Mouse (Mus musculus): ENCODE data around the gene Kank1. TPM values are rescaled to one million over a fixed set of nuclear protein-coding genes. Genes with fewer than 3 reads are reported as not detected.

Kank1 gene
- total and polyA plus RNA-seq, 2 experiments from 2014 or later: 13.5 to 23.3 TPM

- ATAC-seq: no peak
- no peak overlapping the region for H3K4me2 ChIP-seq (ENCODE audit: low read depth, low read length)
- no peaks in the 10 kb centered on the region for H3K9me3 ChIP-seq (ENCODE audit: low read length)
- peaks cover 4% of the 10 kb centered on the region; the same call in 1 of the 2 replicates for H3K4me1 ChIP-seq (ENCODE audit: insufficient read depth, low read length)
- no peak for DNase-seq (ENCODE audit: low spot score)
- WGBS: 76% methylated on average over 9 of the region's 9 CpGs
- no peaks in the 10 kb centered on the region for H3K27me3 ChIP-seq (ENCODE audit: insufficient read depth, low read length)
- no peak for TF ChIP-seq CTCF (IDR thresholded peaks at IDR 0.05; ENCODE audit: low read depth)
- no peaks in the 10 kb centered on the region for H3K36me3 ChIP-seq (ENCODE audit: insufficient read depth, low read length)
- no peak overlapping the region for H3K27ac ChIP-seq
- H3K4me3 ChIP-seq (ENCODE audit: low read length): no peak overlapping the region
- H3K9ac ChIP-seq (replicated peaks; ENCODE audit: low read length): no peak overlapping the region
These were observed 143.9 kb downstream of the Kank1 start for GRCm38 (mm10) chr19:25380675-25381074.

GRCm38 (mm10) chr19:25381972-25382371, 145.2 kb downstream of the Kank1 start:
- no peak for DNase-seq (ENCODE audit: low spot score)
- no peaks in the 10 kb centered on the region for H3K36me3 ChIP-seq (ENCODE audit: insufficient read depth, low read length)
- ATAC-seq: no peak
- no peak for TF ChIP-seq CTCF (IDR thresholded peaks at IDR 0.05; ENCODE audit: low read depth)
- no peak overlapping the region for H3K4me3 ChIP-seq (ENCODE audit: low read length)
- no peaks in the 10 kb centered on the region for H3K9me3 ChIP-seq (ENCODE audit: low read length)
- H3K4me2 ChIP-seq (ENCODE audit: low read depth, low read length): no peak overlapping the region
- WGBS: 61% methylated on average over 7 of the region's 7 CpGs
- no peak overlapping the region for H3K9ac ChIP-seq (replicated peaks; ENCODE audit: low read length)
- peaks cover 4% of the 10 kb centered on the region; the same call in 1 of the 2 replicates for H3K4me1 ChIP-seq (ENCODE audit: insufficient read depth, low read length)
- H3K27ac ChIP-seq: no peak overlapping the region
- H3K27me3 ChIP-seq (ENCODE audit: insufficient read depth, low read length): no peaks in the 10 kb centered on the region

- H3K4me2 ChIP-seq (ENCODE audit: low read depth, low read length): no peak overlapping the region
- H3K9ac ChIP-seq (replicated peaks; ENCODE audit: low read length): no peak overlapping the region
- no peaks in the 10 kb centered on the region for H3K9me3 ChIP-seq (ENCODE audit: low read length)
- H3K36me3 ChIP-seq (ENCODE audit: insufficient read depth, low read length): no peaks in the 10 kb centered on the region
- WGBS: 88% methylated on average over 6 of the region's 6 CpGs
- peaks cover 4% of the 10 kb centered on the region; the same call in 1 of the 2 replicates for H3K4me1 ChIP-seq (ENCODE audit: insufficient read depth, low read length)
- no peak overlapping the region for H3K27ac ChIP-seq
- no peaks in the 10 kb centered on the region for H3K27me3 ChIP-seq (ENCODE audit: insufficient read depth, low read length)
- no peak for TF ChIP-seq CTCF (IDR thresholded peaks at IDR 0.05; ENCODE audit: low read depth)
- ATAC-seq: no peak
- DNase-seq (ENCODE audit: low spot score): no peak
- H3K4me3 ChIP-seq (ENCODE audit: low read length): no peak overlapping the region
These were observed 145.7 kb downstream of the Kank1 start for GRCm38 (mm10) chr19:25382494-25382893.

GRCm38 (mm10) chr19:25383386-25384146, 146.8 kb downstream of the Kank1 start:
- H3K4me3 ChIP-seq (ENCODE audit: low read length): no peak overlapping the region
- 16% methylated on average over 12 of the region's 12 CpGs for WGBS
- H3K27me3 ChIP-seq (ENCODE audit: insufficient read depth, low read length): no peaks in the 10 kb centered on the region
- no peak overlapping the region for H3K4me2 ChIP-seq (ENCODE audit: low read depth, low read length)
- no peak overlapping the region for H3K9ac ChIP-seq (replicated peaks; ENCODE audit: low read length)
- DNase-seq (ENCODE audit: low spot score) (peak; percentile 50), ATAC-seq (peak; percentile 29; the same call in 1 of the 2 replicates)
- no peaks in the 10 kb centered on the region for H3K36me3 ChIP-seq (ENCODE audit: insufficient read depth, low read length)
- TF ChIP-seq CTCF (IDR thresholded peaks at IDR 0.05; ENCODE audit: low read depth): no peak
- H3K27ac ChIP-seq: 0 out of 2 replicates have a peak overlapping the region, but pooled peaks have one; percentile 36
- no peaks in the 10 kb centered on the region for H3K9me3 ChIP-seq (ENCODE audit: low read length)
- peaks cover 4% of the 10 kb centered on the region; the same call in 1 of the 2 replicates for H3K4me1 ChIP-seq (ENCODE audit: insufficient read depth, low read length)

- no peaks in the 10 kb centered on the region for H3K27me3 ChIP-seq (ENCODE audit: insufficient read depth, low read length)
- no peak overlapping the region for H3K4me3 ChIP-seq (ENCODE audit: low read length)
- ATAC-seq (no peak), DNase-seq (ENCODE audit: low spot score) (no peak)
- TF ChIP-seq CTCF (IDR thresholded peaks at IDR 0.05; ENCODE audit: low read depth): no peak
- H3K4me1 ChIP-seq (ENCODE audit: insufficient read depth, low read length): peaks cover 4% of the 10 kb centered on the region; the same call in 1 of the 2 replicates
- H3K27ac ChIP-seq: no peak overlapping the region
- no peaks in the 10 kb centered on the region for H3K36me3 ChIP-seq (ENCODE audit: insufficient read depth, low read length)
- no peak overlapping the region for H3K9ac ChIP-seq (replicated peaks; ENCODE audit: low read length)
- 68% methylated on average over 8 of the region's 8 CpGs for WGBS
- no peak overlapping the region for H3K4me2 ChIP-seq (ENCODE audit: low read depth, low read length)
- H3K9me3 ChIP-seq (ENCODE audit: low read length): no peaks in the 10 kb centered on the region
These were observed 149.2 kb downstream of the Kank1 start for GRCm38 (mm10) chr19:25385981-25386380.

GRCm38 (mm10) chr19:25386679-25387470, 150.1 kb downstream of the Kank1 start:
- DNase-seq (ENCODE audit: low spot score): no peak
- no peak for TF ChIP-seq CTCF (IDR thresholded peaks at IDR 0.05; ENCODE audit: low read depth)
- H3K36me3 ChIP-seq (ENCODE audit: insufficient read depth, low read length): no peaks in the 10 kb centered on the region
- ATAC-seq: no peak
- H3K4me1 ChIP-seq (ENCODE audit: insufficient read depth, low read length): peaks cover 4% of the 10 kb centered on the region; the same call in 1 of the 2 replicates
- H3K4me3 ChIP-seq (ENCODE audit: low read length): no peak overlapping the region
- H3K27ac ChIP-seq: no peak overlapping the region
- no peaks in the 10 kb centered on the region for H3K9me3 ChIP-seq (ENCODE audit: low read length)
- H3K27me3 ChIP-seq (ENCODE audit: insufficient read depth, low read length): no peaks in the 10 kb centered on the region
- no peak overlapping the region for H3K4me2 ChIP-seq (ENCODE audit: low read depth, low read length)
- 81% methylated on average over 16 of the region's 16 CpGs for WGBS
- H3K9ac ChIP-seq (replicated peaks; ENCODE audit: low read length): no peak overlapping the region

All from hindbrain, postnatal 0 days (tissue).